Mouse (Mus musculus) embryonic facial prominence, embryonic 11.5 days (tissue): ENCODE measurements at regions not wholly inside any gene's neighbourhood (a gene's known extent, or its start where the extent isn't known, plus 50 kb on each side); places are given as distances from the start of the nearest gene placed in this dataset.

Source experiments
- ATAC-seq: fragments of 200-750 bp; cut with Nextera tagmentation; replicated peaks from 2 replicates; pipeline ENCODE4 v1.8.0; 2017; ENCODE audit warnings: low read depth; ENCODE audit not compliant: insufficient number of reproducible peaks, low FRiP score, low TSS enrichment
- DNase-seq: peaks from one replicate; pipeline ENCODE4 v3.0.0-alpha.2; 2015; ENCODE audit warnings: low spot score
- H3K27ac ChIP-seq: fragments of 300-500 bp; sonication (generic); replicated peaks from 2 replicates; pipeline ENCODE4 v1.5.1; 2014; ENCODE audit warnings: mild to moderate bottlenecking, low read depth, low read length, control low read depth
- H3K27me3 ChIP-seq: fragments of 300-500 bp; sonication (generic); 2 replicates; pipeline ENCODE4 v1.6.1; 2014; ENCODE audit warnings: mild to moderate bottlenecking, low read length, moderate library complexity, mixed read lengths; ENCODE audit not compliant: control insufficient read depth, insufficient read depth
- H3K36me3 ChIP-seq: fragments of 300-500 bp; sonication (generic); replicated peaks from 2 replicates; pipeline ENCODE4 v1.6.1; 2014; ENCODE audit warnings: low read depth, mild to moderate bottlenecking, low read length, moderate library complexity, mixed read lengths; ENCODE audit not compliant: control insufficient read depth, insufficient read depth
- H3K4me1 ChIP-seq: fragments of 300-500 bp; sonication (generic); 2 replicates; pipeline ENCODE4 v1.6.1; 2014; ENCODE audit warnings: low read length, mixed read lengths; ENCODE audit not compliant: control insufficient read depth, insufficient read depth
- H3K4me2 ChIP-seq: fragments of 300-500 bp; sonication (generic); 2 replicates; pipeline ENCODE4 v1.6.1; 2014; ENCODE audit warnings: low read depth, mild to moderate bottlenecking, control low read depth, low read length, moderate library complexity
- H3K4me3 ChIP-seq: fragments of 300-500 bp; sonication (generic); 2 replicates; pipeline ENCODE4 v1.5.1; 2014; ENCODE audit warnings: low read depth, low read length, control low read depth
- H3K9ac ChIP-seq: fragments of 300-500 bp; sonication (generic); replicated peaks from 2 replicates; pipeline ENCODE4 v1.6.1; 2014; ENCODE audit warnings: mild to moderate bottlenecking, control low read depth, low read length
- H3K9me3 ChIP-seq: fragments of 300-500 bp; sonication (generic); replicated peaks from 2 replicates; pipeline ENCODE4 v1.6.1; 2016; ENCODE audit warnings: mild to moderate bottlenecking, low read length, inconsistent platforms, mixed read lengths; ENCODE audit not compliant: control insufficient read depth
- WGBS: fragments of 180-500 bp; shearing (Covaris S2); extraction: QIAGEN DNeasy Blood & Tissue Kit; methylation state at CpG from one replicate; pipeline ENCODE4 v1.1.7; 2014; 5-methylcytosine and 5-hydroxymethylcytosine counted together

DNA sequence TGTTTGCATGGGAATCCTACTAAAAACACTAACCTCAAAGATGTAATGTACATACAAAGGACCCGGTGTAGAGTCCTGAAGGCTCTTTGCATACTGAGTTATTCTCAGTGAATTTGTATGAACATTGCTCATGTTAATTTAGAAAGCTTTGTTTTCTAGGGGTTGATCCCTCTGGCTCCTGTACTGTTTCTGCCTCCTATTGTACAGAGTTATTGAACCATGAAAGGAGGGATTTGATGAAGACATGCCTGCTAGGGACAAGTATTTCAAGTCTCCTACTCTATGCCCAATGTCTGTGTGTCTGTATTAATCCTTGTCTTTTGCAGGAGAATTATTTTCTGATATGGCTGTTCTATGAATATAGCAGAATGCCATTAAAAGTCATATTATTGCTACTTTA, 1425.1 kb downstream of the Fam181b start:
- H3K27ac ChIP-seq, result no peak overlapping the region
- H3K4me3 ChIP-seq, result no peak overlapping the region
- no peaks in the 10 kb centered on the region for H3K27me3 ChIP-seq
- no peaks in the 10 kb centered on the region for H3K36me3 ChIP-seq
- H3K9me3 ChIP-seq, result no peaks in the 10 kb centered on the region
- DNase-seq (no peak), ATAC-seq (no peak)
- no peak overlapping the region for H3K4me2 ChIP-seq
- WGBS, result 71% methylated on average over 1 of the region's 1 CpGs
- no peaks in the 10 kb centered on the region for H3K4me1 ChIP-seq
- H3K9ac ChIP-seq, result no peak overlapping the region

- Histone ChIP-seq H3K9me3 (no peaks in the 10 kb centered on the region), H3K4me3 (no peak overlapping the region), H3K27me3 (no peaks in the 10 kb centered on the region), H3K36me3 (no peaks in the 10 kb centered on the region), H3K4me2 (no peak overlapping the region), H3K9ac (no peak overlapping the region), H3K4me1 (no peaks in the 10 kb centered on the region), H3K27ac (no peak overlapping the region)
- no peak for ATAC-seq
- no peak for DNase-seq
- 91% methylated on average over 1 of the region's 1 CpGs for WGBS
These were observed 1437.3 kb downstream of the Fam181b start for GRCm38 (mm10) chr7:94517002-94517401.

DNA sequence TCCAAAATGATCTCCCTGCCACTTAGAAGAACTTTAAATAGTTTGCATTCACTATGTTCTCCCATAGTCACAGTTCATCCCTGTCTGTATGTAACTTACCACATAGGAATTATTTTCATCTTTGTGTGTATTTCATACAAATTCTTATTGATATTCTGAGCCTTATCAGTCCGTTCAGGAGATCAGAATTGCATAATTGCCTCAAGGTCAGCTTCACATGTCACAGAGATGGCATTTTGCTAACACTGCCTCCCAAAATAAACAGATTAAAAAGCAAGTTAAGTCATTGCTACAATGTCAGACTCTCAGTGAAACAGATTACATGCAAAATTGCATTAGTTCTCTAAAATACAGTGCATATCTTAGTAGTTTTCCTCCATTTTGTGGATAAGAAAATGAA, 1452.9 kb downstream of the Fam181b start:
- DNase-seq, result no peak
- no peaks in the 10 kb centered on the region for H3K27me3 ChIP-seq
- H3K4me3 ChIP-seq, result no peak overlapping the region
- H3K36me3 ChIP-seq, result no peaks in the 10 kb centered on the region
- H3K9me3 ChIP-seq, result no peaks in the 10 kb centered on the region
- no peak overlapping the region for H3K27ac ChIP-seq
- H3K9ac ChIP-seq, result no peak overlapping the region
- no peak for ATAC-seq
- H3K4me2 ChIP-seq, result no peak overlapping the region
- no peaks in the 10 kb centered on the region for H3K4me1 ChIP-seq
- WGBS, result 64% methylated on average over 1 of the region's 1 CpGs

DNA sequence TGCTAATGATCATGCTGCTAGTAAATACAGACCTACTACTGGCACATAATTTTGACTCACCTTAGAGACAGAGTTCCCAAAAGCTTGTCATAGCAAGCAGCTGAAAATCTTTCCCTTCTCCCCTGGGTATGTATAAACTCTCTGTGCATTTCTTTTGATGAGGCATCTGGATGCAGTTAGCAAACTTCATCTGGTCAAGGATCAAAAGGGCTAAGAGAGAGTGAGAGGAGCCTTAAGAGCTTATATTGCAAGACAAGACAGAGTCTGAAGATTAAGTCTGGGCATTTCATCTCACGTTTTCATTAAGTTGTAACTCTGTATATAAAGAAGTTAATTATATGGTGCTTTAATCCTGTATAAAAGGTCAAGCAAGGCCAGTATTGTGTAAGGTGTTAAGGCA, 1468.7 kb downstream of the Fam181b start:
- H3K9me3 ChIP-seq, result no peaks in the 10 kb centered on the region
- no peak overlapping the region for H3K4me2 ChIP-seq
- no peak overlapping the region for H3K9ac ChIP-seq
- DNase-seq (peak; percentile 58), ATAC-seq (no peak)
- H3K4me1 ChIP-seq, result no peaks in the 10 kb centered on the region
- H3K36me3 ChIP-seq, result no peaks in the 10 kb centered on the region
- H3K4me3 ChIP-seq, result no peak overlapping the region
- WGBS, result 13% methylated on average over 1 of the region's 1 CpGs
- no peak overlapping the region for H3K27ac ChIP-seq
- no peaks in the 10 kb centered on the region for H3K27me3 ChIP-seq

DNA sequence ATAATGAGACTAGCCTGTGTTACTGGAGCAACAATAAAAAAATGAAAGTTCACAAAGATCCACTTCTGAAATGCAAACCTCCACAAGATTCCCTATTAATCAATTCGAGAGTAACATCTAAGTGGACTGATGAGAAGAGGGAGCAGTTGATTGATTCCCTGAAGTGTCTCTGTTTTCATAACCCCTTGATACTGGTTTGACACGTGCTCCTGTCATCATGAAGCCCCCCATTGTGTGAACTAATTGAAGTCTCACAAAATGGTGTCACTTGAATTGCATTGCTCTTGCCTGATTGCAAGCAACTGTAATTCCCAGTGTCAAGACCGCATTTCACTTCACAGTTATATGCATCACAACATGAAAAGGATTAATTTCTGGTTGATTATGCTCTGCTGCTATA, 1501.8 kb downstream of the Fam181b start:
- WGBS, result 53% methylated on average over 3 of the region's 3 CpGs
- ATAC-seq, result no peak
- H3K27ac ChIP-seq, result no peak overlapping the region

GRCm38 (mm10) chr7:94587791-94588190, 1508.1 kb downstream of the Fam181b start:
- H3K27ac ChIP-seq, result no peak overlapping the region
- no peak for ATAC-seq
- H3K9ac ChIP-seq, result no peak overlapping the region
- H3K4me3 ChIP-seq, result no peak overlapping the region
- H3K4me2 ChIP-seq, result no peak overlapping the region
- DNase-seq, result no peak
- H3K9me3 ChIP-seq, result no peaks in the 10 kb centered on the region
- no peaks in the 10 kb centered on the region for H3K4me1 ChIP-seq
- no peaks in the 10 kb centered on the region for H3K36me3 ChIP-seq
- no peaks in the 10 kb centered on the region for H3K27me3 ChIP-seq

More for the DNA sequence above, 1501.8 kb downstream of the Fam181b start:
- Histone ChIP-seq H3K4me3 (no peak overlapping the region), H3K27me3 (no peaks in the 10 kb centered on the region), H3K4me2 (no peak overlapping the region), H3K4me1 (no peaks in the 10 kb centered on the region), H3K36me3 (no peaks in the 10 kb centered on the region), H3K9ac (no peak overlapping the region), H3K9me3 (no peaks in the 10 kb centered on the region)
- DNase-seq, result no peak

- Histone ChIP-seq H3K27me3 (no peaks in the 10 kb centered on the region), H3K4me3 (no peak overlapping the region), H3K9me3 (no peaks in the 10 kb centered on the region), H3K27ac (no peak overlapping the region), H3K4me2 (no peak overlapping the region), H3K9ac (no peak overlapping the region), H3K36me3 (no peaks in the 10 kb centered on the region), H3K4me1 (no peaks in the 10 kb centered on the region)
- DNase-seq (no peak), ATAC-seq (no peak)
- 69% methylated on average over 1 of the region's 1 CpGs for WGBS
These were observed 1515.0 kb downstream of the Fam181b start for GRCm38 (mm10) chr7:94594643-94595042.

- H3K36me3 ChIP-seq, result no peaks in the 10 kb centered on the region
- no peaks in the 10 kb centered on the region for H3K27me3 ChIP-seq
- no peak overlapping the region for H3K4me2 ChIP-seq
- no peak overlapping the region for H3K4me3 ChIP-seq
- H3K9me3 ChIP-seq, result no peaks in the 10 kb centered on the region
- no peak overlapping the region for H3K27ac ChIP-seq
- H3K4me1 ChIP-seq, result no peaks in the 10 kb centered on the region
- ATAC-seq (no peak), DNase-seq (no peak)
- WGBS, result 82% methylated on average over 5 of the region's 5 CpGs
- no peak overlapping the region for H3K9ac ChIP-seq
These were observed 1539.3 kb downstream of the Fam181b start for GRCm38 (mm10) chr7:94618965-94619364.

DNA sequence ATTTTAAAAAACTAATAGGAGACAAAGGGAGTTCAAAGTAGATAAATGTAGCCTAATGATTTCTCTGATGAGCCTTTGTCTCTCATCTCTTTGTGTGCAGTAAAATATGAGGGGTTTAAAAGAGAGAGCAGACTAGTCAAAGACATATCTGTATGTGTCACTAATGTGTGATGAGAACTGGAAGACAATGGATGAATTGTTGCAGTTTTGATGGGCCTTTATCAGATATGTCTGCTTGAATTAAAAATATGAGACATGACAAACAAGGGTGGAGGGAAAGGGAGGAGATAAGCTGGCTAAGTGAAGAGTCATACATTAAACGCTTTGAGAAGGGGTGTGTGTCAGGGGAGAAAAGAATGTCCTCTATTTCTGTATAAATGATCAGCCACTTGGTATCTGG, 1544.9 kb downstream of the Fam181b start:
- WGBS, result 88% methylated on average over 1 of the region's 1 CpGs
- H3K27me3 ChIP-seq, result no peaks in the 10 kb centered on the region

More for the DNA sequence above, 1544.9 kb downstream of the Fam181b start:
- H3K9ac ChIP-seq, result no peak overlapping the region
- H3K27ac ChIP-seq, result no peak overlapping the region
- no peaks in the 10 kb centered on the region for H3K4me1 ChIP-seq
- ATAC-seq (no peak), DNase-seq (no peak)
- H3K36me3 ChIP-seq, result no peaks in the 10 kb centered on the region
- H3K4me2 ChIP-seq, result no peak overlapping the region
- no peaks in the 10 kb centered on the region for H3K9me3 ChIP-seq
- no peak overlapping the region for H3K4me3 ChIP-seq
